Mouse (Mus musculus) thymus, adult 18-20 months (tissue): ENCODE measurements around the gene Syt15.

Source experiments
- DNase-seq, 2 experiments: peaks; one replicate each; pipeline ENCODE4 v3.0.0; 2022; ENCODE audit warnings: mixed read lengths in 2 of 2

Syt15 gene

DNA sequence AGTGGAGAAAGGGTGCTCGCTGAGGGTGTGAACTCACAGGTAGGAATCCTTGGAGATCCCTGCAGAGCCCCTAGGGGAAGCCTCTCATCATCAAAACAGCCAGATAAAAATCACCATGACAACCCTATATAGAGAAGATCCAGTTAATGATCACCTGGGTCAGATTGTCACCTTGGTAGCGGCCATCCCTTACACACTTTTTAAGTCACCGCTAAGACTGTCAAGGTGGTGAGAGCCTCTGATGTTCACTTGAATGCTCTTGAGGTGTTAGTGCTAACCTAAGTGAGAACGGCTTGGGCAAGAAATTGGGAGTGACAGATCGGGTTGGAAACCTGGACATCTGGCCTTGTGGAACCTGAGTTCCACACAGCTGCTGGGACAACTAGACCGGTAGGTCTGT lies at the start of gene Syt15:
Syt15 (plus strand) TSS at position 301 of the 400 bp plus-strand sequence.
- no peak for DNase-seq

DNA sequence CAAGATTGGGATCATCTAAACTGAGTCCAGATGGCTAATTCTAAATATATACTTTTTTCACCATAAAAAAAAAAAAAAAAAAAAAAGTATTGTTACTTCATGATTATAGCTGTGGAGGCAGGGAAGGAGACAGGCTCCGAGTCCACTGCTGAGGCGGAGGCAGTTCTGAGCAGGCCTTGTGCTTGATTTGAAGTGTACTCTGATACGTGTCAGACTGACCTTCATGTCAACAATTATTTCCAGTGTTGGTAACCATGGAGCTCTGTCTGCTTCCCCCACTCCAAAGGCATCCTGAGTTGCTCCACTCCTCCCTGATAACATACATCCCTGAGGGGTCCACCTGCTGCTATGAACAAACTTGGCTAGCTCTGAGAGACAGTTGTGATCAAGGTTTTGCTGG lies 48.3 kb upstream of the Syt15 start:
- no peak for DNase-seq

DNA sequence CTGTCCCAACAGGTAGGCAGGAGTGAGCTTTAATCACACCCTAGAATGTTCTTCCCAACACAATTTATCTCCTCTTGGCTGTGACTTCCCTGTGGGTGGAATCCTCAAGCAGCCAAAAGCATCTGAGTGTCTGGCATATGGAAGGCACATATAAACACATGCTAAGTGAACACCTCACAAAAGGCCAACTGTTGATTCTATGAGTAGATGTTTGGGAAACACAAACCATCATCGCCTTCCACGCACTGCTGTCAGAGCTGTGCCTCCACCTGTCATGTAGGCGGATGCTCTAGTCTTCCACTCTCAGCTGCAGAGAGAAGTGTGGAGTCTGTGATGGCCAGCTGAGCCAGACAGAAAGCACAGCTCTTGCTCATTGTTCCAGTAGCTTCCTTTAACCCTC lies 40.0 kb upstream of the Syt15 start:
- DNase-seq: no peak

DNA sequence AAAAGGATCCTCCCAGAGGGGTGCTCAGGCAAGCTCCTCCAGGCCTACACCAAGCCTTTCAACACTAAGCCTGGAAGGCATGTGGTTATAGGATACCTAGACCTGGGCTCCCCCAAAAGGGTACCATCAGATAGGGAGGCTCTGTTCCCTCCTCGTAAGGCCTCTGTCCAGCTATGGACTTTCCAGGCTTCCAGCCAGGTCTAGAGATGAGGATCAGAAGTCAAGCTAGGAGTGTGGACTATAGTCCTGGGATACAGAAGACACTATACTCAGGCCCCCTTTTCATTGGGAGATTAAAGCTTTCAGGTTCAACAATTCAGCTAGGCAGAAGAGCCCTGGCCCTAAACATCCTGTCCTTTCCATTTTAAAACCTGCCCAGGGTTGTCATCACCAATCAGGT lies 36.3 kb upstream of the Syt15 start:
- no peak for DNase-seq

DNA sequence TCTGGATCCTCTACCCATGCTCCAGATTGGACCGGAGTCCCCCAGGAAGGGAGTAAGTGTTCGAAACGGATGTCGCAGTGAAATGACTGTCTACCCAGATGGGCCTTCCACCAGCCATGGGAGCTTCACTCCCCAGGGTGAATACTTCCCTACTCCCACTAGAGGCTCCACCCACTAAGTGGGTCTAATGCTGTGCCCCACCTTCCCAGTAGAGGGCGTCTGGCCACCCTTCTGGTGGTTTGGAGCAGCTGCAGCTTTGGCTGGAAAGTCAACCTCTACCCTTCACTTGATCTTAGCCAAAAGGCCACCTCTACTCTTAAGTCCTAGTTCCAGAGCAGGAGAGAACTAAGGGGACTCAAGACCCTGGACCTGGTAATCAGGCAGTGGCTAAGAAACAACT lies 30.8 kb upstream of the Syt15 start:
- peak; percentile 13 to 17 for DNase-seq

DNA sequence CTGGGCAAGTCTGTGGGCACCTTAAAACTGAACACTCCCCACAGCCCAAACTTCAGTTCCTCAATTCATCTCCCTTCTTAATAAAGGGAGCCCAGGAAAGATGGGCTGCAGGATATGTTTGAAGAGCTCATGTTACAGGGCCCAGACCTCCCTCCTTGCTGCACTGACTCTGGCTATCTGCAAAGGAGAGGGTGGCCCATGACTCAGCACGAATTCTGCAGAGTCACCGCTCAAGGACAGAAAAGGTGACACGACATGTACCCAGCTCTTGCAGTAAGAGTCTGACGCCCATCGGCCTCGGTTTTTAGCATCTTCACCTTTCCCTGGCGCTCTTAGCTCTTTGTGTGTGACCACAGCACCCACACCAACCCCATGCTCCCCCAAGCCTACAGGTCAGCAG lies 29.0 kb upstream of the Syt15 start:
- DNase-seq: no peak

DNA sequence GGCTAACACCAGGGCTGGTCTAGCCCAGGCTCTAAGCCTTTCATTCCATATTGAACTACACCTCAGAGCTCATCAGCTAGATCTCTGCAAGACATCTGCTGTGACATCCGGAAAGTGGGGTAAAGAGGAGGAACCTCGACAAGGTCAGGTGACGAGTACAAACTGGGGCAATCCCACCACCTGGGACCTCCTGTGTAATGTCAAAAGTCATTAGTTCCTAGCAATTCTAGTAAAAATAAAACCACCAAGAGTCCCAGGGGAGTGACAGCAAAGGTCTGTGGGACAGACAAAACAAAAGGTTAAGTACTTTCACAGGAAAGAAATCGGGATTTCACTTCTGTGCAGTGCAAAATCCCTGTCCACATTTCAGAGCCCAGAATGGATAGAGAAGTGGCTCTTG lies 25.5 kb upstream of the Syt15 start:
- DNase-seq: no peak

DNA sequence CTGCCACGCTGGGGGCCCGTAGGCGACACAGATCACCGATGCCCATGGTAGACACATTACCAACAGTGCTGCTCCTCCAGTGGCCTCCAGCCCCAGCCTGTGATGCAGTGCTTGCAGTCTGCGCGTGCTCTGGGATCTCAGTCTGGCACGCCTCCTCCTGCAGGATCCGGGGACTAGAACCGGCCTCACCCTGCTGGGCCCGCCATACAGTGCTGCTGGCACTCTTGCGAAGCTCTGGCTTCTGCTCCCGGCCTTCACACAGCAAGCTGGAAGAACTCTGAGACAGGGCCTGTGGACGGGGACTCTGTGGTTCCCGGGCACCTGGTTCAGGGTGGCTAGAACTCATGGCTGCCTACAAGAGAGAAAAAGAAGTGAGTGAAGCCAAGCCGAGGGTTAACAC lies 23.9 kb upstream of the Syt15 start:
- DNase-seq: no peak

DNA sequence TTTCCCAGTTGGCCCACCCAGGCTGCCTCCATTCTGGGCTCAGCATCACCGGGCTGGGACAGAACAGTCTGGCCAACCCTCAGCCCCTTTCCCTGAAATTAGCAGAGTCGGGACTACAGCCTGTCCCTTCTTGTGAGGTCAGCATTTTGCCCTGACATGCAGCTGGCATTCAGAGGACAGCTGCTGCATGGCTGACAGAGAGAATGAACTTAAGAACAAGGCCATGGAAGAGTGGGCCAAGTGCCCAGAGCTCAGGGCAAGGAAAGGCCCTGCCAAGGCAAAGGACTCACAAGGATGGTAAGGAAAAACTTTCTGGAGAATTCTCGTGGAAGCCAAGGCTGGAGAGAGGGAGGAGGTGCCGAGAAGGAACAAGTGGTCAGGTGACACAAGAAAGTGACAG lies 22.7 kb upstream of the Syt15 start:
- DNase-seq: no peak

DNA sequence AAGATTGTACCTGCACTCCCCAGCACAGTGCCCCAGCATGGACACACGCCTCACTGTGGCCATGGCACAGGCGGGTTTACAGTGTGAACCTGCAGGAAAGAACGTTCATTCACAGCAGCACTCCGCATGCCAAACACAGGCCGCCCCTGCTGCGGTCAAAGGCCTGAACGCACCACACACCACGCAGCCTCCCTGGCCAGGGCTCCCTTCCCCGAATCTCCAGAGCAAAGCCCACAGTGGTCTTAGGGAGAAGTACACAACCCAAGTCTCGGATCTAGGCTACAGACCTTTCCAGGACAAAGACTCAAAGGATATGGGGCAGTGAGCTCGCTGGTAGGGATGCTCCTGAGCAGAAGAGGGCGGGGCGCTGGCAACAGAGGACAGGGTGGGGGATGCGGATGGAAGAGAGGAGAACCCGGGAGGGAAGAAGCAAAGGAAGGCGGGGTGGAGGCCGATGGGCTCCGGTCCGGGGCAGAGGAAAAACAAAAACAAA lies 18.6 kb upstream of the Syt15 start:
- no peak for DNase-seq

DNA sequence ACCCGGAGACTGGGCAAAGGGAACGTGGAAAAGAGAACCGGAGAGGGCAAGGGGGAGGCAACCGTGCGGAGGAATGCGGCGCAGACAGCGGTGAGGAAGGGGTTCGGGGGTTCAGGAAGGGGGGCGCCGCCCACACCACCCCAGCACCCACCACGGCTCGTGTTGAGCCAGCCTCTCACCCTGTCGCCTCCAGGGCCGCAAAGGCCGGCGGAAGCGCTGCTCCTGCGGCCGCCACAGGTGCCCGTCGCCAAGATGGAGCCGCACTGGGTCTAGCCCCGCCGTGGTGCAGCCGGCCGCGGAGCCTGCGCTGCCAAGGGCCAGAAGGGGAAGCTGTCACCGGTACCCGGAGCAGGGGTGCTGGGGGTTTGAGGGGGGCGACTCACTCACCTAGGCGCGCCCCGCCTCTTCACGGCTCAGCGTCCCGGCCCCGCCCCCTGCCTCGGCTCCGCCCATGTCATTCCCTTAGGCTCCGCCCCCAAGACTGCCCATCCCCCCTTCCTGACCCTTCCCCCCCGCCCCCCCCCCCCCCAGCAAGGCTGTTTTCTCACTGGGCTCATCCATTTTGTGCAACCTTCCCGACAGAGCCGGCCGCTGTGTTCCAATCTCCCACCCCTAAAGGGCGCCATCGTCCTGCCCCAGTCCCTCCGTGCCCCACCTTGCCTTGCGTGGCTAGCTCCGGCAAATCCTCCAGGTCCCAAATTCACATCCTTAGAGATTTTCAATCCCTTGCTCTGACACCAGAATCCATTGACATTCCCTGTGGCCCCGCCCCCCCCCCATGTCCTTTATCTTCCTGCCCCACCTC lies 18.0 kb upstream of the Syt15 start, which contains the start of gene Gprin2:
Gprin2 (minus strand) TSS at position 423 of the 805 bp plus-strand sequence.
- DNase-seq: no peak

DNA sequence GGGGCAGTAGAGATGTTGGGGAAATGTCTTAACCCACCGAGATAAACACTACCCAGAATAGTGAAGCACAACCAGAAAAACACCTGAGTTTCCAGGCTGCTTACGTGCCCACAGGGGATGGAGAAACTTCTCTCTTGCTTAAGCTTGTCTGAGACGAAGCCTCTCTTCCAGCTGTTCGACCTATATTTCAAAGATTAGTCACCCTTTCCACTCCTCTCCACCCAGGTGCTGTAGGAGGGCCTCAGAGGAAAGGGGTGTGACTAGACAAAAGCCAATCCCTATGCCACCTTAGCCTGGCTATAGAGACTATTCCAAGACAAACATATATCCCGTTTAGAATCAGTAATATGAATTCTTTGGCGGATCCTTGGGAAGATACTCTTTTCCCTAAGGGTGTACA lies 11.4 kb upstream of the Syt15 start:
- DNase-seq: no peak

DNA sequence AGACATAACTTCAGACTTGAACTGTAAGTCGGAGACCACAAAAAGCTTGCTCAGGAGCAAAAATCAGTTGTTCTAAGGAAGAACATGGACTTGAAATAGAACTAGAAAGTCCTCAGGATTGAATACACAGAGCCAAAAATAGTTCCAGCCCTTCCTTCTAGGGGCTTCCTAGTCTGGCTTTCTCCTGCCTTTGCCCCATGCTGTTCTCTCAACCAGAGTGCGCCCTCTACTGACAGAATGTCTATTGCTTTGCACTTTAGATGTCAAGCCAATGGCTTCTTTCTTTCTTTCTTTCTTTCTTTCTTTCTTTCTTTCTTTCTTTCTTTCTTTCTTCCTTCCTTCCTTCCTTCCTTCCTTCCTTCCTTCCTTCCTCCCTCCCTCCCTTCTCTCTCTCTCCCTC lies 10.7 kb upstream of the Syt15 start:
- DNase-seq: no peak

DNA sequence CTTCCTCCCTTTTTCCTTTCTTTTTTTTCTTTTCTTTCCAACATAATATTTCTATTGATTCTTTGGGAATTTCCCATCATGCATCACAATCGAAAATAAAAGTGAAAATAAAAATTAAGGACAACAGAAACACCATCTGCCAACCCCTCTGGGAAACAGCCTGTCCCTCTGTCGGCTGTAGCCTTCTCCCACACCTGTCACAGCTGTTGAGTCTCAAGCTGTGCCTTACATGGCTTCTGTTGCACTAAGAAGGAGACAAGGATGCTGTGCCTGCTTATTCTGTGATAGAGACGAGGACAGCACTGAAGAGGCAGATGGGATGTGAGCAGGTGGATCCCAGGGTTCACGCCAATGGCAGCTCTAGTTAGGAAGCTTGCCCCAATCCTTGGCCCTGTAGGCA lies 10.3 kb upstream of the Syt15 start:
- no peak for DNase-seq

DNA sequence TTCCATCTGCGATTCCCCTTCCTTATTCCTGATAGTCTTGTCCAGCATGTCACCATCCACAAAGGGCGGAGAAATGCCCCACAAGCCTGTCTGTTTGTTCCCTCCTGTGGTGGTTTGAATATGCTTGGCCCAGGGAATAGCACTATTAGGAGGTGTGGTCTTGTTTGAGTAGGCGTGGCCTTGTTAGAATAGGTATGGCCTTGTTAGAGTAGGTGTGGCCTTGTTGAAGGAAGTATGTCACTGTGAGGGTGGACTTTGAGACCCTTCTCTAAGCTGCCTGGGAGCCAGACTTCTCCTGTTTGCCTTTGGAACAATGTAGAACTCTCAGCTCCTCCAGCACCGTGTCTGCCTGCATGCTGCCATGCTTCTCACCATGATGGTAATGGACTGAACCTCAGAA lies 9.5 kb upstream of the Syt15 start:
- no peak for DNase-seq

DNA sequence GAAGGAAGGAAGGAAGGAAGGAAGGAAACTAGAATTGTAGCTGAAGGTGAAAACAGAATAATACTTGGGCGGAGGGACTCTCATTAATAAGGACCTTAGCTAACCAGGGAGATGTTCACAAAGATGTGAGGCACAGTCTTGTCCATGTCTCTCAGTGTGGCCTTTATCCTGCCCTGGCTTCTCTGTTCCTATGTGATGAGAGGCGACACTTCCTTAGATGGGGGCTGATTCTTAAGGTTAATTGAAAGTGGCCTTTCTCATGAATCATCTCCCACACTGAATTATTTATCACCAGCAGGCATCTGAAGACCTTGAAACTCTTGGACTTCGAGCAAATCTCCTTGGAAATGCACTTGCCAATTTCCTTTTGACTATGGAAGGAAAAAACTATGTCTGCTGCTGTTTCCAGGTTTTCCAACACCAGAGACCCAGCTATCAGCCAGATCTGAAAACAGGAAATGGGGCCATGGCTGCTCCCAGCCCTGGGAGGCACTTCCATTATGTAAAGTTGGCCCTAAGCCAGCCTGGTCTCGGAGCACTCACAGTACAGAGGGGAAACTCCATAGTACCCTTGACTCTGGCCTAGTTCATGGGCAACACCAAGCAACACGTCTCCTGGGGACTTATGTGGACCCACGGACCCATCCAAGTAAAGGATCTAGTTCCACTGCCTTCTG lies 3.8 kb upstream of the Syt15 start:
- DNase-seq: no peak

DNA sequence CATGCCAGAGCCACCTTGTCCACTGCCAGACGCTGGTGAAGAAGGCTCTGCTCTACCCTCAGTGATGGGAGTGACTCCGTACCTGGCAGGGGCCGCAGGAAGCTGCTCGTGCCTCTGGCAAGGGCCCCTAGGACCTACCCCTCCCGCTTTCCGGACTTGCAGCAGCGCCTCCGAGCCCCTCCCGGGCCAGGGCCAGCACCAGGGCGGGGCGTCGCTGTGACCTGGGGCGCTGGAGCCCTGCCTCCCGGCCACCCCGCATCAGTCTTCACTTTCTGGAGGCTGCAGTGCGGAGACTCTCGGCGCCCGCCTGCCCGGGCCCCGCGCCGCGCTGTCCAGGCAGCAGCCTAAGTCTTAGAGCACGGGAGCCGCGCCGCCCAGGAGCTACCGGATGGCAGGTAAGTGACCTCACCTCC lies 397 bp downstream of the Syt15 start:
- DNase-seq: no peak

DNA sequence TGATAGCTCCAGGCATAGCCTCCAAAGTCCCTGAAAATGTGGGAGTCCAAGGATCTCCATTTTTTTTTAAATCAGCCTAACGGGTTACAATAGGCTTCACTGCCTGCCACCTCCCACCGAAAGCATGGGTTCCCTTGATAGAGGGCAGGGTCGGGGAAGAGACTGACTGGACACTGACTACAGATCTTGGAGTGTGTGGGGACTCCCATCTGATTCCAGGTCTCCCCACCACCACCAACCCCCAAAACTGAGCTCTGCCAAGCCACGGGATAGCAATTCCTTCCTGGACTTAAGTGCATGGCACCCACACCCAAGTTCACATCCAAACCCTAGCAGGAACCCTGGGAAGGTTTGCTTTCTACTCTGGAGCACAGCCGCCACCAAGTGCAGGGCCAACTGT lies 1.0 kb downstream of the Syt15 start:
- DNase-seq: no peak

DNA sequence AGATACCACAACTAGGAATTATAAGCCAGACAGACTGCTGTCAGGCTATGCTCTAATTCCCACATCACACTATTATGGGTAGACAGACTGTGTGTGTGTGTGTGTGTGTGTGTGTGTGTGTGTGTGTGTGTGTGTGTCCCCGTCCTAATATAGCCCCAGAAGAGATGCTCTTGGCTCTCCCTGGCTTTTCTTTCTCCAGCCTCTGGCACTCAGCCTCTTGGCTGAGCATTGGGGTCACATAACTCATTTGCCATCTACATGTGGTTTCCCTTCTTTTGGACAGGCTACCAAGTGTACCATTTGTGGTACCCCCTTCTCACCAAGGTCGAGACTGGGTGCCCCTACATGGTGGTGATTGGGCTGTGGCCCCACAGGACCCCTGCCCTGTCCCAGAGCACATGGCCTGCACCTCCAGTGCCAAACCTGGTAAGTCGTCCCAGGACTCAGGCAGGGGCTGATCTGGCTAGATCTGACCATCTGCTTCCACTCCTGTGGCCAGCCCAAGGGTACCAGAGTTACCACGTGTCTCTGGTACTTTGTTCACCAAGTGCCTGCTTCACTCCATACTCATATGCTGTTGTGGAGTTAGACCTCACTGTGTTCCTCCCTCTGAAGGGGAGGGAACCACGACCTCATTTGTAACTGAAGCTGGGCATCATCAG lies 2.2 kb downstream of the Syt15 start:
- no peak for DNase-seq

DNA sequence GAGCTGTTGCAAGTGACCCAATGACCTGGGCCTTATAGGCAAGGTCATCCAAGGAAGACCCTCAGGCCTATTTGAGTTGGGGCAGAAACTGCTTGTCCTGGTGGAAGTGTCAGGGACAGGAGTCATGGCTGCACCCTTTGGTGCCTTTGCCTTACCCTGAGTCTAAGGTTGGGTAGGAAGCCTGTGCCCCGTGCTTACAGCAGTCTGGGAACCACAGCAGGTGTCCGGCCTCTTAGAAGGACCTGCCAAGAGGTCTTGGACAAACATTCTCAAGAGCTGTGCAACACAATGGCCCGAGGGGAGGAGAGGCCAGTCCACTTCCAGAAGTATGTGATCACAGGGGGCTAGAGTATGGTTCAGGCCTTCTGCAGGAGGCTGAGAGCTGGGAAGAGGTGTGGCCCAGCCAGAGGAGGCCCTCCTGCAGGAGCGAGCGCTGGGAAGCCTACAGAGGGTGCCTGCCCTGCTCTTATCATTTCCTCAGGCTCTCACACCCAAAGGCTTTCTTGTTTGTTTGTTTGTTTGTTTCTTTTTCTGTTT lies 4.0 kb downstream of the Syt15 start:
- DNase-seq: no peak

DNA sequence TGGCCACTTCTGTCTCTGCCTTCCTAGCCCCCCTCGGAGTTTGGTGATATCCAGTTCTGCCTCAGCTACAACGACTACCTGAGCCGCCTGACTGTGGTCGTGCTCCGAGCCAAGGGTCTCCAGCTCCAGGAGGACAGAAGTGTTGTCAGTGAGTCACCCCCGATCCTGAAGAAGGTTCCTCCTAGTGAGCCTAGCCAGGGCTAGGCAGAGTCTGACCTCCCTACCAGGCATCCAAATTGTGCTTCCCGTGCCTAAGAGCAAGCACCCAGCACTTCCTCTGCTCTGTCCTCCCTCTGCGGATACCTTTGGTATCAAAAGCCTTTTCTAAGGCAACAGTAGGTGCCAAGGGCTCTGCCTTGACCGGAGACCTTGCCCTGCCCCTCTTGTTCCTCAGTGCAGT lies 6.6 kb downstream of the Syt15 start:
- no peak for DNase-seq

DNA sequence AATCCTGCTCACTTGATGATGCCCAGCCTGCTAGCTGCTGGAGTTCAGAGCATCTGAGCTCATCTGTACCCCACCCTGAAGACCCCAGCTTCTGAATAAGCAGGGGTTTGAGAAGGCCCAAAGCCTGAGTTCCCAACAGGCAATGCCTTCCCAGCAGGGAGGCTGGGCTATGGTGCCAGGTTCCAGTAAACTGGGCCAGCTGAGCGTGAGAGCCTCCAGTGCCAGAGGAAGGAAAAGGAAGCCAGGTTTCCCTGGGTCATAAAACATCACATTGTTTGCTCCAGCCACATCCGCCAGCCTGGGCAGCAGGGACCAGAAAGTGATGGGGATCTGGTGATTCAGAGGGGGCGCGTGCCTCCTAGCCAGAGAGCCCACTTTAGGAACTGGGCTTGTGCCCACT lies 7.2 kb downstream of the Syt15 start:
- no peak for DNase-seq

DNA sequence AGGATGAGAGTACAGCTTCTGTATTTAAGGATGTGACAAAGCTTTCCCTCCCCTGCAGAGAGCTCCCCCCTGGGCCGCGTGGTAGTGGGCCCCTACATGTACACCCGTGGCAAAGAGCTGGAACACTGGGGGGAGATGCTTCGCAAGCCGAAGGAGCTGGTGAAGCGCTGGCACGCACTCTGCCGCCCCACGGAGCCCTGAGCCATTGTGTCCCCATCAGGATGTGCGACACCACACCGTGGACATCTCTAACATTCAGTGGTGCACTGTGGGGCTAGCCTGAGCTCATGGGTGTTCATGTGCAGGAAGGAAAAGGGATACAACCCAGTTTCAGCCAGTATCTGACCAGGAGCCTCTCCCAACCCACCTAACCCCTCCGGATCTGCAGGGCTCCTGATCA lies 8.6 kb downstream of the Syt15 start:
- no peak for DNase-seq
